Mouse (Mus musculus) kidney, postnatal 0 days (tissue): ENCODE data around the gene Gm7029. TPM values are rescaled to one million over a fixed set of nuclear protein-coding genes. Genes with fewer than 3 reads are reported as not detected.

Experiments
- ATAC-seq: fragments of 200-750 bp; cut with Nextera tagmentation; replicated peaks from 2 replicates; pipeline ENCODE4 v1.8.0; 2017; ENCODE audit warnings: low read depth, moderate number of reproducible peaks, moderate TSS enrichment, moderate library complexity; ENCODE audit not compliant: low FRiP score
- DNase-seq: peaks from one replicate; pipeline ENCODE4 v3.0.0-alpha.2; 2016; ENCODE audit warnings: low spot score
- H3K27ac ChIP-seq: fragments of 300-500 bp; sonication (generic); 2 replicates; pipeline ENCODE4 v1.5.1; 2014; ENCODE audit warnings: mild to moderate bottlenecking
- H3K27me3 ChIP-seq: fragments of 300-500 bp; sonication (generic); 2 replicates; pipeline ENCODE4 v1.6.1; 2014; ENCODE audit warnings: low read length, mixed read lengths; ENCODE audit not compliant: insufficient read depth
- H3K36me3 ChIP-seq: fragments of 300-500 bp; sonication (generic); 2 replicates; pipeline ENCODE4 v1.6.1; 2014; ENCODE audit warnings: low read length, mixed read lengths; ENCODE audit not compliant: insufficient read depth
- H3K4me1 ChIP-seq: fragments of 300-500 bp; sonication (generic); replicated peaks from 2 replicates; pipeline ENCODE4 v1.6.1; 2014; ENCODE audit warnings: antibody characterized with exemption, low read length, mixed read lengths; ENCODE audit not compliant: insufficient read depth
- H3K4me2 ChIP-seq: fragments of 300-500 bp; sonication (generic); 2 replicates; pipeline ENCODE4 v1.6.1; 2014; ENCODE audit warnings: mild to moderate bottlenecking, low read length, moderate library complexity, mixed read lengths
- H3K4me3 ChIP-seq: fragments of 300-500 bp; sonication (generic); replicated peaks from 2 replicates; pipeline ENCODE4 v1.5.1; 2014; ENCODE audit warnings: low read depth, low read length
- H3K9ac ChIP-seq: fragments of 300-500 bp; sonication (generic); 2 replicates; pipeline ENCODE4 v1.6.1; 2014; ENCODE audit warnings: low read depth, low read length
- H3K9me3 ChIP-seq: fragments of 300-500 bp; sonication (generic); replicated peaks from 2 replicates; pipeline ENCODE4 v1.6.1; 2016; ENCODE audit warnings: low read length, inconsistent platforms, mixed read lengths
- CTCF ChIP-seq: IDR thresholded peaks from 2 replicates; pipeline ENCODE4 v1.5.1; 2016; ENCODE audit warnings: antibody characterized with exemption, low read depth, mild to moderate bottlenecking, moderate library complexity
- WGBS: fragments of 180-500 bp; shearing (Covaris S2); extraction: QIAGEN DNeasy Blood & Tissue Kit; methylation state at CpG from one replicate; pipeline ENCODE4 v1.1.7; 2014; 5-methylcytosine and 5-hydroxymethylcytosine counted together
- polyA plus RNA-seq: library from polyadenylated mRNA; unstranded; fragments of >200 nt; fragmentation: Nextera tagmentation; extraction: Ambion mirVana; gene quantifications from 2 replicates; pipeline ENCODE4 v1.2.1, GENCODE M21; 2015

Gm7029 gene
- polyA plus RNA-seq, 1 experiment from 2014 or later, result not detected

DNA sequence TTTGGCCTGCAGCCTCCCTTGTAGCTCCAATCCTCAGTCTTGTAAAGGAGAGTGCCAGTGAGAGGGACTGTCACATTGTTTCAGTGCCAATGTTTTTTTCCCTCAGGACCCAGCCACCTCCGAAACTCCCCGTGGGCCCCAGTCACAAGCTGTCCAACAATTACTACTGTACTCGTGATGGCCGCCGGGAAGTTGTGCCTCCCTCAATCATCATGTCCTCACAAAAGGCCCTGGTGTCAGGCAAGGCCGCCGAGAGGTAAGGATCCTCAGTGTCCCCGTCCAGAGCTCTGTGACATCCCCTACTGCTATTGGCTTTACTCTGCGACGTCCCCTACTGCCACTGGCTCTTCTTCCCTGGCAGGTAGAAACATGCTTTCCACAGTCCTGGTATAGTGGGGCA, 44.1 kb upstream of the Gm7029 start:
- ATAC-seq (no peak), DNase-seq (no peak)
- no peak overlapping the region for H3K9ac ChIP-seq
- H3K9me3 ChIP-seq, result no peaks in the 10 kb centered on the region
- WGBS, result 92% methylated on average over 10 of the region's 10 CpGs
- H3K4me2 ChIP-seq, result no peak overlapping the region
- H3K4me3 ChIP-seq, result no peak overlapping the region
- peaks cover 38% of the 10 kb centered on the region for H3K36me3 ChIP-seq
- peaks cover 14% of the 10 kb centered on the region; the same call in 1 of the 2 replicates for H3K4me1 ChIP-seq
- H3K27me3 ChIP-seq, result no peaks in the 10 kb centered on the region
- TF ChIP-seq CTCF, result no peak
- no peak overlapping the region for H3K27ac ChIP-seq

DNA sequence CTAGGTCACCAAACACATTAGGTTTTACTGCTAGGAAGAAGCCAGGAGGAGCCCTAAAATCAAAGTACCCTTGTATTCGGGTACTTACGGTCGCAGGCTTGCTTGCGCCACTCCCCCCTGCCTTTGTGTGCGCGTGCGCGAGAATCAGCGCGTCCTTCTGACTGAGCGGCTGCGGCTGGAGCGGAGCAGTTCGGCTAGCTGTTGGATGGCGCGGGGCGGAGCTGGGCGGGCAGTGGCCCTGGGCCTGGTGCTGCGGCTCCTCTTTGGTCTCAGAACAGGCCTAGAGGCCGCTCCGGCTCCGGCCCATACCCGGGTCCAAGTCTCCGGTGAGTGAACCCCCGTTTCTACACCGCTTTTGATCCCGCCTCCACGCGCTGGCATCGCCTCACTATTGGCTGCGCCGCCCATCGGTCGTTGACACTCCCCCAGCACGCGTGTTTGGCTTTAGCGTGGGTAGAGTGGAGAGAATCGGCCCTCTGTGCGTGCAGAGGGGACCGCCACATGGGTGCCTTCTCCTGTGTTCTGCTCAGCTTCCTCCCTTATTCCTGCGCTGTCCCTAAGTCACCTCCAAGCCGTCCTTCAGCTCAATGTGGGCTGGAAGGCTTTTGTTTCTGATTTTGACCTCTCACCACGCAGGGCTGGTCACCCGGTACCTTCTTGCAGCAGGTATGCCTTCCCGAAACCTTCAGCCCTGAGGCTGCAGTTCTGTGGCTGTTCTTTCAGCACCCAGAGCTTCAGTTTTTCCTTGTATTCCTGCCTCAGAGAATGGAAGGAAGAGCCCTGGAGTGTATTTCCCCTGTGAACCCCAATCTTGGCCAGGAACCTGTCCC, 30.5 kb upstream of the Gm7029 start, which contains the start of gene Cd320:
TSS of gene Cd320 (plus strand) at position 126 of the 830 bp plus-strand sequence.
- Histone ChIP-seq H3K4me1 (no peaks in the 10 kb centered on the region; the same call in 1 of the 2 replicates), H3K27me3 (no peaks in the 10 kb centered on the region), H3K4me2 (peak within 1 kb of the TSS; percentile 74), H3K9ac (peak within 1 kb of the TSS; percentile 73), H3K4me3 (peak within 1 kb of the TSS; percentile 91), H3K36me3 (peaks cover 3% of the 10 kb centered on the region), H3K9me3 (no peaks in the 10 kb centered on the region), H3K27ac (peak within 1 kb of the TSS; percentile 80)
- TF ChIP-seq CTCF, result peak; percentile 31
- under 1% methylated on average over 45 of the region's 45 CpGs for WGBS
- DNase-seq, result peak; percentile 95
- peak; percentile 87 for ATAC-seq

DNA sequence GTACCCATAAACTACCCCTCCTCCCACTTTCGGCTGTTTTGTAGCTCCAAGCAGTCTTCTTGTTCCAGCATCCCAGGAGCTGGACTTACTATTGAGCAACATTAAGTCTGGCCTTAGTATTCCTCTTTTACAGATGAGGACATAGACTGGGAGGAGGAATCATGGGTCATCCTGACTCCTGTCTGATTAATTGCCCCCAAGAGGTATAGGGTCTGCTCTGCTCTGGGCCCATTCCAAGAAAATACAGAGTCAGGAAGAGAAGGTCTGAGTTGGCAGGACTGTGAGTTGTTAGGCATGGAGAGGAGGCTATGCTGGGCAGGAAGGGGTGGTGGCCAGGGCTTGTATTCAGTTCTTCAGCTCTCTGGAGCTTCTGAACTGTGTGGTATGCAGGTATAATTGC, 29.4 kb upstream of the Gm7029 start:
- Histone ChIP-seq H3K9ac (no peak overlapping the region), H3K9me3 (no peaks in the 10 kb centered on the region), H3K4me3 (no peak overlapping the region), H3K27ac (no peak overlapping the region), H3K4me1 (no peaks in the 10 kb centered on the region; the same call in 1 of the 2 replicates), H3K36me3 (peaks cover 6% of the 10 kb centered on the region), H3K27me3 (no peaks in the 10 kb centered on the region), H3K4me2 (peak overlapping the region; percentile 74)
- DNase-seq (no peak), ATAC-seq (no peak)
- 51% methylated on average over 1 of the region's 1 CpGs for WGBS
- no peak for TF ChIP-seq CTCF

DNA sequence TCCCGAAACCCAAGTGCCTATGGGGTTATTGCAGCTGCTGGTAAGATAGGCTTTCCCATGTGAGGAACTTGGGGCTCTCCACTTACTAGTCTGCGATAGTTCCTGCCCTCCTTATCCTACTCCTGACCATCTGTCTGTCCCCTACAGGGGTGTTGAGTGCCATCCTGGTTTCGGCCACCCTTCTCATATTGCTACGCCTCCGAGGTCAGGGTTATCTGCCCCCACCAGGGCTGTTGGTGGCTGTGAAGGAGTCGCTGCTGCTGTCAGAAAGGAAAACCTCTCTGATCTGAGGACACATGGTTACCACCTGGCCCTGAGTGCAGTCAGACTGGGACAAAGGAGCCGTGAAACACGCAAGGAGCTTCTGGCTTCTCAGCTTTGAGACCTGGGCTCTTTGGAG, 25.5 kb upstream of the Gm7029 start:
- H3K9me3 ChIP-seq, result no peaks in the 10 kb centered on the region
- no peak for TF ChIP-seq CTCF
- WGBS, result 73% methylated on average over 8 of the region's 8 CpGs
- no peak for DNase-seq
- H3K4me2 ChIP-seq, result no peak overlapping the region
- H3K4me3 ChIP-seq, result no peak overlapping the region
- H3K27me3 ChIP-seq, result no peaks in the 10 kb centered on the region
- H3K4me1 ChIP-seq, result no peaks in the 10 kb centered on the region; the same call in 1 of the 2 replicates
- H3K27ac ChIP-seq, result no peak overlapping the region
- ATAC-seq, result no peak
- H3K9ac ChIP-seq, result no peak overlapping the region
- peaks cover 6% of the 10 kb centered on the region for H3K36me3 ChIP-seq

GRCm38 (mm10) chr17:33851331-33851730, 22.3 kb upstream of the Gm7029 start:
- Histone ChIP-seq H3K27me3 (no peaks in the 10 kb centered on the region), H3K36me3 (peaks cover 6% of the 10 kb centered on the region), H3K9ac (no peak overlapping the region), H3K9me3 (no peaks in the 10 kb centered on the region), H3K4me3 (no peak overlapping the region), H3K4me1 (no peaks in the 10 kb centered on the region), H3K27ac (no peak overlapping the region), H3K4me2 (no peak overlapping the region)
- DNase-seq, result no peak
- WGBS, result 57% methylated on average over 1 of the region's 1 CpGs
- TF ChIP-seq CTCF, result no peak
- ATAC-seq, result no peak

DNA sequence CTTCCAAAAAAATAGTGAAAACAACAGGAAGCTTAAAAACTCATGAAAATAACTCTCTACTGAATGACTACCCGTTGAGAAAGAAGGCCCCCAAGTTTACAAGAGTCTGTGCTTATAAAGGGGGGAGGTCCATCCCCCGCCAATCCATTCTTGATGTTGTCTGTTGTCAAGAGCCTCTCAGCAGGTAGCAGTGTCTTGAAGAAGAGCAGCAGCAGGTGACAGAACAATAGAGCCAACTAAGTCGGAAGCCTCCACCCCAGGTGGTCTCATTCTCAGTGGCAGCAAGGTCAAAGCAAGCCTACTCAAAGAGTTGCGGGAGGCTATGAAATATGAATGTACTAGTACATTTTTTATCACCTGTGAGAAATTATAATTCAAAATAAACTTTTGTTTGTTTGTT, 15.8 kb upstream of the Gm7029 start:
- H3K27me3 ChIP-seq, result no peaks in the 10 kb centered on the region
- ATAC-seq (no peak), DNase-seq (no peak)
- no peak for TF ChIP-seq CTCF
- no peaks in the 10 kb centered on the region for H3K4me1 ChIP-seq
- no peak overlapping the region for H3K4me2 ChIP-seq
- H3K36me3 ChIP-seq, result no peaks in the 10 kb centered on the region
- no peak overlapping the region for H3K4me3 ChIP-seq
- no peaks in the 10 kb centered on the region for H3K9me3 ChIP-seq
- WGBS, result 82% methylated on average over 4 of the region's 4 CpGs
- H3K9ac ChIP-seq, result no peak overlapping the region
- H3K27ac ChIP-seq, result no peak overlapping the region
